Mouse (Mus musculus): ENCODE measurements around the gene Gli3. TPM values are rescaled to one million over a fixed set of nuclear protein-coding genes. Genes with fewer than 3 reads are reported as not detected.

Gene Gli3
- total and polyA plus RNA-seq, 3 experiments, result 1.3 to 1.9 (median 1.8) TPM

DNA sequence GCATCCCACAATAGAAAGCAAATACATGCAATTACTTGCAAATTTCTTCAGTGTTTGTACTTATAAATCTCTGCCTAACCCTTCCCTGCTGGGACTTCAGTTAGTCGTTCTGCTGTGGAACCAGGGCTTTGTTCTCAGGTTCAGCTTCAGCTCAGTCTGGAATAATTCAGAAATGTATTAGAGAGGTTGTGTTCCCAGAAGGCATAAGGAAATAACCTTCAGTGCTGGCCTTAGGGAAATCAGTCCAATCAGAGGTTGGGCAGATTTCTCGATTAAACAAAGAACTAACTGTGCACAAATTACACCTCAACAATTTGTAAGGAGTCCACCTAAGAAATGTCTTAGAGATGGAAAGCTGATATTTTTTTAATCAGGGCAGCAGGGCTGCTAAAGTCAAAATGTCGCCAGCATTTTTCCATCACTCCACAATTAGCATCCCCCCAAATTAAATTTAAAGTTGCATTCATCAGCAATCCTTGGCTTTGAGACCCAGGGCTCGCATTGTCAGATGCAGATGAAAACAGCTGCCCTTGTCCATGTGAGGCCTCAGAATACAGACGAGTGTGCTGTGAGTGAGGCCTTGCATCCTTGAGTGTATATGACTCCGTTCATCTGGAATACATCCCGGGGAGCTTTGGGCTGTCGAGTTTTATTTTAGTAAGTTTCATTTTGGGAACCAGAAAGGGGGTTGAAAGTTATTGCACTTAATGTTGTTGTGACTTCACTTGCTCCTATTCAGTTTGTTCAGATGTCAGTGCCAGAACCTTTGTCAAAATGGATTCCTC lies 114.3 kb downstream of the Gli3 start:
- no peaks in the 10 kb centered on the region for H3K4me1 ChIP-seq (ENCODE audit: control insufficient read depth, insufficient read depth, low read length)
- no peak overlapping the region for H3K27ac ChIP-seq
- H3K79me2 ChIP-seq (replicated peaks; ENCODE audit: control insufficient read depth, insufficient read depth, low read length), result no peaks in the 10 kb centered on the region
- no peak overlapping the region for H3K4me3 ChIP-seq
- WGBS, result 67% methylated on average over 8 of the region's 8 CpGs
- no peak overlapping the region for H3K9ac ChIP-seq (ENCODE audit: low read depth, low read length)
- no peak for DNase-seq
- TF ChIP-seq EP300 (IDR thresholded peaks at IDR 0.05; ENCODE audit: insufficient read depth, low read depth, low read length) (no peak), POLR2A (IDR thresholded peaks at IDR 0.05; ENCODE audit: insufficient read depth, low read depth, low read length) (no peak), CTCF (IDR thresholded peaks at IDR 0.05) (no peak)
- intact Hi-C loops (cut with DNase I), result no loop called here
- no peaks in the 10 kb centered on the region for H3K36me3 ChIP-seq (ENCODE audit: control insufficient read depth, insufficient read depth, low read length)
- no peaks in the 10 kb centered on the region for H3K27me3 ChIP-seq (ENCODE audit: control insufficient read depth, insufficient read depth, low read length)

DNA sequence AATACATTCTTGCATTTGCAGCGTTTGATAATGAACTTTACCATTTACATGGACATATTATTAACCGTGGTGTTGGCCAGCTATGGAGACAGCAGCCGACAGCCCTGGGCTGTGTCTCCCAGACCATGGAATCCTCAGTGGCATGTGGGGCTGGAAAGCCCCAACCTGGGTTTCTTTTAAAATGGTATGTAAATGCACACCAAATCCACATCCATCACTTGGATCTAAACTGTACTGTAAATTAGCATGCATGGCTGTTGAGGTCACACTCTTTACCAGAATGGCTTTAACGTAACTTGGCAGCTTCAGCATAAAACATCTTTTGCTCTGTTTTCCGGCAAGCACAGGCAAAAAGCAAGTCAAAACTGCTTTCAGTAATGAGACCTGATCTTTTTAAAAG lies 117.4 kb downstream of the Gli3 start:
- 86% methylated on average over 5 of the region's 5 CpGs for WGBS
- H3K27ac ChIP-seq, result no peak overlapping the region
- no peaks in the 10 kb centered on the region for H3K79me2 ChIP-seq (replicated peaks; ENCODE audit: control insufficient read depth, insufficient read depth, low read length)
- no peaks in the 10 kb centered on the region for H3K27me3 ChIP-seq (ENCODE audit: control insufficient read depth, insufficient read depth, low read length)
- H3K36me3 ChIP-seq (ENCODE audit: control insufficient read depth, insufficient read depth, low read length), result no peaks in the 10 kb centered on the region
- intact Hi-C loops (cut with DNase I), result no loop called here
- no peak for DNase-seq
- H3K4me1 ChIP-seq (ENCODE audit: control insufficient read depth, insufficient read depth, low read length), result no peaks in the 10 kb centered on the region
- H3K4me3 ChIP-seq, result no peak overlapping the region
- no peak overlapping the region for H3K9ac ChIP-seq (ENCODE audit: low read depth, low read length)
- TF ChIP-seq POLR2A (IDR thresholded peaks at IDR 0.05; ENCODE audit: insufficient read depth, low read depth, low read length) (no peak), CTCF (IDR thresholded peaks at IDR 0.05) (no peak), EP300 (IDR thresholded peaks at IDR 0.05; ENCODE audit: insufficient read depth, low read depth, low read length) (no peak)

DNA sequence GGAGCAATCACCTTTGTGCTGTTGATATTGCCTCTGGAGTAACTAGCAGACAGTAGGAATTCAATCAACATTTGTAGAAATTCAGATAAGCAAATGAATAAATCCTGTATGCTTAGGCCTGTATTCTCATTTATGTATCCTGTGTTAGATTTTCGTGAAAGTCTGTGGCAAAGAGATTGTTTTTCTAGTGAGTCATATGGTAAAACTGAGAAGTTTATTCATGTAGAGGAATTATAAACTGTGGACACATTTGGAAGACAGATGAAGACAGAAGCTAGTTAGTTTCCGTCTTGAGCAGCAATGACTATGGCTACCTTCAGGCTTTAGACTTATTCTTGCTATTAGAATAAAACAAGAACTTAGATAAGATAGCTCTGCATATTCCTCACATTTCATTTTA lies 122.9 kb downstream of the Gli3 start:
- no peak for TF ChIP-seq CTCF (IDR thresholded peaks at IDR 0.05)
- TF ChIP-seq EP300 (IDR thresholded peaks at IDR 0.05; ENCODE audit: insufficient read depth, low read depth, low read length), result no peak
- TF ChIP-seq POLR2A (IDR thresholded peaks at IDR 0.05; ENCODE audit: insufficient read depth, low read depth, low read length), result no peak
- no peak overlapping the region for H3K4me3 ChIP-seq
- H3K9ac ChIP-seq (ENCODE audit: low read depth, low read length), result no peak overlapping the region
- peaks cover 3% of the 10 kb centered on the region for H3K4me1 ChIP-seq (ENCODE audit: control insufficient read depth, insufficient read depth, low read length)
- WGBS, result 60% methylated on average over 2 of the region's 2 CpGs
- DNase-seq, result no peak
- H3K27me3 ChIP-seq (ENCODE audit: control insufficient read depth, insufficient read depth, low read length), result no peaks in the 10 kb centered on the region
- no peak overlapping the region for H3K27ac ChIP-seq
- intact Hi-C loops (cut with DNase I), result no loop called here
- H3K79me2 ChIP-seq (replicated peaks; ENCODE audit: control insufficient read depth, insufficient read depth, low read length), result no peaks in the 10 kb centered on the region
- H3K36me3 ChIP-seq (ENCODE audit: control insufficient read depth, insufficient read depth, low read length), result no peaks in the 10 kb centered on the region

DNA sequence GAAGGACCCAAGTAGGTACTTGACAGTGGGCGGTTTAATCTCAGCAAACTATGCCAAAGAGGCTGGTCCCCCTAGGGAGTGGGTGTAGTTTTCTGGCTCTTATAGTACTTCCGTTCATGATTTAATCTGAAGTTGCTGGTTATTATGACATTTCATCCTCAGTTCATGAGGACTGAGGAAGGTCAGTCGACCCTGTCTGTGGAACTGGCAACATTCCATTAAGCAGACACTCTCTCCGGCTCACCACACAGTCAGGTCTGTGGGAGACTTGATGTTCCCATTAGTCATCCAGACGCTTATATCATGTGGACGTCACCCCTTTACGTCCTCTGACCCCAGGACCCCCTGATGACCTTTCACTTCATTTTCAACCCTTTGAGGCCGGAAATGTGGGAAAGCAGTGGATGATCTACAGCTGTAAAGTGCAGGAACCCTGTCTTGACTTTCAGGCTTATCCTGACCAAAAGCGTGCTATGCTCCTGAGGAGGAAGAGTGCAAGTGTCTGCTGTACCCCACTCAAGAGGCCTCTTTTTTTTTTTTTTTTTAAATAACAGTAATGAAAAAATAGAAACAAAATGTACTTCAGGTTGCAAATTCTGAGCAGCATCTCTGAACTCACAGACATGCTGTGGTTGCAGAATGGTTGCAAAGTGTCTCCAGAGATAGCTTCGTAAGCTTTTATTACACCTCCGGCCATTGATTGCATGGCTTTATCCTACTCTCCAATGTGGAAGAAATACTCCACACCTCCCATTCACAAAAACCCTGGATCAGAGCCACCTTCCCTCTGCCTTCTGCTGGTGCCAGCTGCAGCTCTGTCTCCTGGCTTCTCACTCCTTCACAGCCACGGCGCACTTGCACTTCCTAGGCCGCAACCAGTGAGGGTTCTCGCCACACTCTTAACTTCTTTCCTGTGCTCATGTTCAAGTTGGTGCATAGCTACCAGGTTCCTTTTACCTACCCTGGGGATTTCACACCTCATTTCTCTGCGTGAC lies 125.5 kb downstream of the Gli3 start:
- 58% methylated on average over 16 of the region's 16 CpGs for WGBS
- no peak for TF ChIP-seq CTCF (IDR thresholded peaks at IDR 0.05)
- no peak for TF ChIP-seq POLR2A (IDR thresholded peaks at IDR 0.05; ENCODE audit: insufficient read depth, low read depth, low read length)
- TF ChIP-seq EP300 (IDR thresholded peaks at IDR 0.05; ENCODE audit: insufficient read depth, low read depth, low read length), result no peak
- H3K27me3 ChIP-seq (ENCODE audit: control insufficient read depth, insufficient read depth, low read length), result no peaks in the 10 kb centered on the region
- peaks cover 3% of the 10 kb centered on the region for H3K4me1 ChIP-seq (ENCODE audit: control insufficient read depth, insufficient read depth, low read length)
- H3K9ac ChIP-seq (ENCODE audit: low read depth, low read length), result no peak overlapping the region
- no peak overlapping the region for H3K27ac ChIP-seq
- H3K79me2 ChIP-seq (replicated peaks; ENCODE audit: control insufficient read depth, insufficient read depth, low read length), result no peaks in the 10 kb centered on the region
- intact Hi-C loops (cut with DNase I), result no loop called here
- H3K4me3 ChIP-seq, result no peak overlapping the region
- peak; percentile 23 to 25 for DNase-seq
- no peaks in the 10 kb centered on the region for H3K36me3 ChIP-seq (ENCODE audit: control insufficient read depth, insufficient read depth, low read length)

DNA sequence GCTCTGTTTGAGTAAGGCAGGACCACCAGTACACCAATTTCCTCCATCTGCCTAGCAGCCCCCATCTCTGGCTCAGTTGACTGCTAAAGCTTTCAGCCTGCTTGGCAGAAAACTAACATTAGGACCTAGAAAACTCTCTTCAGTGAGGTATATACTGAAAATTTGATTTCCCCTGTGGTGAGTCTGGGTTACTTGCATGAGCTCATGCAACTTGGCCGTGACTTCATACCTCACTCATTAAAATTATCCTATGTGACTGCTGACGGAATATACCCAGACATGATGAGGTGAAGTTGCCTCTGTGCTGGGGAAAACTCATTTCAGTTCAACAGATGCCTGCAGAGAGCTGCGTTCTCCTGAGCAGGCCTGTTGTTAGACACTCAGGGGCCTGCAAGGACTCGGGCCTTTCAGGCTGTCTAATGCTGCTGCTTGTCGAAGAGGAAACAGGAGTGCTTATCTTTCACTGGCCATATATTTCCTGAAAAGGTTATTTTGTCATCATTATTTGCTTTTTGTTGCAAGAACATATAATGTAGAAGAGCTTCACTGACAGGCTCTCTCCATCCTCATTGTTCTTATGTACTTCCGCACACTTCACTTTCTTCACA lies 127.4 kb downstream of the Gli3 start:
- Histone ChIP-seq H3K9ac (ENCODE audit: low read depth, low read length) (no peak overlapping the region), H3K4me3 (no peak overlapping the region), H3K79me2 (replicated peaks; ENCODE audit: control insufficient read depth, insufficient read depth, low read length) (no peaks in the 10 kb centered on the region), H3K27ac (no peak overlapping the region), H3K4me1 (ENCODE audit: control insufficient read depth, insufficient read depth, low read length) (peaks cover 3% of the 10 kb centered on the region), H3K36me3 (ENCODE audit: control insufficient read depth, insufficient read depth, low read length) (no peaks in the 10 kb centered on the region), H3K27me3 (ENCODE audit: control insufficient read depth, insufficient read depth, low read length) (no peaks in the 10 kb centered on the region)
- no peak for DNase-seq
- no peak for TF ChIP-seq POLR2A (IDR thresholded peaks at IDR 0.05; ENCODE audit: insufficient read depth, low read depth, low read length)
- TF ChIP-seq EP300 (IDR thresholded peaks at IDR 0.05; ENCODE audit: insufficient read depth, low read depth, low read length), result no peak
- no peak for TF ChIP-seq CTCF (IDR thresholded peaks at IDR 0.05)
- intact Hi-C loops (cut with DNase I), result loop anchor here (10.0 kb wide), 1 partner anchor 126 kb away; the partner anchor contains the start of gene Gli3
- 59% methylated on average over 6 of the region's 6 CpGs for WGBS
